Mouse (Mus musculus) MEL (cell line): ENCODE data around the gene Asah2.

Source experiments
- CTCF ChIP-seq, 3 experiments: IDR thresholded peaks in 2 of 3; conservative IDR thresholded peaks in 1 of 3; 2 replicates each; pipeline ENCODE4 v1.5.1; 2011 to 2012; ENCODE audit warnings: low read length in 3 of 3, low read depth in 2 of 3, mild to moderate bottlenecking in 2 of 3, improper control_type of control experiment in 1 of 3, inconsistent platforms in 1 of 3, mixed read lengths in 1 of 3, moderate library complexity in 1 of 3; ENCODE audit not compliant: control insufficient read depth in 1 of 3, insufficient read depth in 1 of 3, poor library complexity in 1 of 3, severe bottlenecking in 1 of 3
- HCFC1 ChIP-seq: IDR thresholded peaks from 2 replicates; pipeline ENCODE4 v1.6.1; 2012; ENCODE audit warnings: low read depth, mild to moderate bottlenecking, inconsistent platforms, low read length, improper control_type of control experiment, moderate library complexity
- POLR2A ChIP-seq, 2 experiments: IDR thresholded peaks; 2 replicates each; pipeline ENCODE4 v1.6.1; 2011 to 2012; ENCODE audit warnings: low read length in 2 of 2, mild to moderate bottlenecking in 2 of 2, control low read depth in 1 of 2, improper control_type of control experiment in 1 of 2, low read depth in 1 of 2, moderate library complexity in 1 of 2; ENCODE audit not compliant: control insufficient read depth in 1 of 2, insufficient read depth in 1 of 2, poor library complexity in 1 of 2
- POLR2AphosphoS2 ChIP-seq: IDR thresholded peaks from 2 replicates; pipeline ENCODE4 v1.6.1; 2011; ENCODE audit warnings: low read length, improper control_type of control experiment
- POLR2AphosphoS5 ChIP-seq: IDR thresholded peaks from 2 replicates; pipeline ENCODE4 v1.6.1; 2012; ENCODE audit warnings: low read depth, borderline replicate concordance, mild to moderate bottlenecking, inconsistent platforms, low read length, moderate library complexity, mixed read lengths

GRCm38 (mm10) chr19:32088570-32088969 is 19.4 kb downstream of the Asah2 start:
- TF ChIP-seq HCFC1 = no peak
- TF ChIP-seq POLR2AphosphoS2 = no peak
- no peak for TF ChIP-seq CTCF (IDR thresholded peaks at IDR 0.05 in 2 of 3, conservative IDR thresholded peaks at IDR 0.05 in 1 of 3; ENCODE audit: control insufficient read depth in 1 of 3, insufficient read depth in 1 of 3, low read depth in 2 of 3, low read length in 3 of 3, poor library complexity in 1 of 3, severe bottlenecking in 1 of 3)
- no peak for TF ChIP-seq POLR2AphosphoS5
- no peak for TF ChIP-seq POLR2A (IDR thresholded peaks at IDR 0.05; ENCODE audit: control insufficient read depth in 1 of 2, insufficient read depth in 1 of 2, low read depth in 1 of 2, low read length in 2 of 2, poor library complexity in 1 of 2)
